Mouse (Mus musculus): ENCODE data around the gene H2afv.

GRCm38 (mm10) chr11:6479231-6479630 is 35.0 kb upstream of the H2afv start:
- no peak for TF ChIP-seq CTCF (IDR thresholded peaks at IDR 0.05; ENCODE audit: low read depth, low read length)
- no peak for TF ChIP-seq POLR2A (IDR thresholded peaks at IDR 0.05; ENCODE audit: extremely low read depth, insufficient read depth, low read length)

All from liver, adult 2 months (tissue).